In the genomic region with DNA sequence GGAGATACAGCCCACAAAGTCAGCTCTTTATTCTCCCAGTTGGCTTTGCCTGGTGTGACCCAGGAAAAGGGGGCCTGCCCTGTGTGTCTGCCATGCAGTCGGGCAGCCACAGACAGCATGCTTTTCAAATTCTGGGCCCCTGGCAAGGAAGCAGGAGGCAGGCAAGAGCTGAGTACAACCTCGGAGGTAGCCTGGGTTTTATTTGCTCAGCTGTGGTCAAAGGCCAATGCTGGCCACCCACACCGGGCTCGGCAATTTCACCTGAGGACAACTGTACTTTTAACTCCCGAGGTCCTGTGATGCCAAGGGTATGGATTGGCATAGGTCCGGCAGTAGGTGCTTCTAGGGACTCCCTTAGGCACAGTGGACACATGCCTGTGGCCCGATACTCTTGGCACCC, we compare ENCODE assay signal across 21 mouse cellular contexts.
DNase-seq lines count a peak whose midpoint lies in the region; ATAC-seq and TF ChIP-seq lines count a peak whose summit lies in the region.
"Had no signal": no experiment of that assay in that cellular context is flagged by ENCODE, and none has a peak within 500 bp of the region (broad histone marks: within the 10 kb centered on the region; RNA-seq: fewer than 3 reads in every experiment).

No protein-coding gene starts in this region.

- no peak for ATAC-seq in heart, embryonic 13.5 days (ENCODE audit: extremely low read depth, insufficient number of reproducible peaks, low FRiP score, low TSS enrichment)
- ATAC-seq in embryonic facial prominence, embryonic 15.5 days (ENCODE audit: insufficient number of reproducible peaks, low FRiP score, low TSS enrichment, low read depth): no peak
- ATAC-seq in limb, embryonic 14.5 days (ENCODE audit: low FRiP score, low read depth): no peak

- H3K4me2 ChIP-seq in heart, embryonic 13.5 days: no peak overlapping the region
- no peak overlapping the region for H3K4me2 ChIP-seq in embryonic facial prominence, embryonic 15.5 days (replicated peaks)
- no peak overlapping the region for H3K4me2 ChIP-seq in limb, embryonic 14.5 days (replicated peaks; ENCODE audit: low read depth, low read length, severe bottlenecking)
- H3K4me2 ChIP-seq: forebrain, embryonic 12.5 days; hindbrain, embryonic 14.5 days; kidney, embryonic 15.5 days; liver, embryonic 13.5 days had no signal

- H3K36me3 ChIP-seq in heart, embryonic 13.5 days: no peaks in the 10 kb centered on the region
- no peaks in the 10 kb centered on the region for H3K36me3 ChIP-seq in embryonic facial prominence, embryonic 15.5 days
- no peaks in the 10 kb centered on the region for H3K36me3 ChIP-seq in limb, embryonic 14.5 days (ENCODE audit: control insufficient read depth, insufficient read depth, low read length)
- H3K36me3 ChIP-seq: forebrain, embryonic 12.5 days; kidney, embryonic 15.5 days; liver, embryonic 13.5 days had no signal

- no peak overlapping the region for H3K9ac ChIP-seq in heart, embryonic 13.5 days
- no peak overlapping the region for H3K9ac ChIP-seq in embryonic facial prominence, embryonic 15.5 days
- no peak overlapping the region for H3K9ac ChIP-seq in limb, embryonic 14.5 days (ENCODE audit: low read depth, low read length, severe bottlenecking)
- H3K9ac ChIP-seq: forebrain, embryonic 12.5 days; hindbrain, embryonic 14.5 days; kidney, embryonic 15.5 days; liver, embryonic 13.5 days had no signal

- no peak for TF ChIP-seq CTCF in lung, adult 2 months (IDR thresholded peaks at IDR 0.05; ENCODE audit: insufficient read depth, low read length)

- H3K4me3 ChIP-seq in heart, embryonic 13.5 days: no peak overlapping the region
- H3K4me3 ChIP-seq in lung, adult 2 months (replicated peaks; ENCODE audit: extremely low read depth, low read depth, low read length): no peak overlapping the region
- no peak overlapping the region for H3K4me3 ChIP-seq in embryonic facial prominence, embryonic 15.5 days (replicated peaks)
- H3K4me3 ChIP-seq in limb, embryonic 14.5 days (replicated peaks; ENCODE audit: low read length): no peak overlapping the region
- H3K4me3 ChIP-seq: forebrain, embryonic 12.5 days; kidney, embryonic 15.5 days; left cerebral cortex, adult 2 months; liver, embryonic 13.5 days; myocyte had no signal

- WGBS in heart, embryonic 13.5 days: 80% methylated on average over 7 of the region's 7 CpGs
- 68% methylated on average over 7 of the region's 7 CpGs for WGBS in lung, adult 2 months
- 53% methylated on average over 7 of the region's 7 CpGs for WGBS in embryonic facial prominence, embryonic 15.5 days
- 37% methylated on average over 7 of the region's 7 CpGs for WGBS in limb, embryonic 14.5 days

- no peaks in the 10 kb centered on the region for H3K27me3 ChIP-seq in heart, embryonic 13.5 days (replicated peaks)
- no peaks in the 10 kb centered on the region for H3K27me3 ChIP-seq in embryonic facial prominence, embryonic 15.5 days
- no peaks in the 10 kb centered on the region for H3K27me3 ChIP-seq in limb, embryonic 14.5 days (ENCODE audit: control insufficient read depth, insufficient read depth, low read length)
- H3K27me3 ChIP-seq: forebrain, embryonic 12.5 days; kidney, embryonic 15.5 days; liver, embryonic 13.5 days had no signal

- H3K9me3 ChIP-seq in heart, embryonic 13.5 days: no peaks in the 10 kb centered on the region
- no peaks in the 10 kb centered on the region for H3K9me3 ChIP-seq in embryonic facial prominence, embryonic 15.5 days (replicated peaks)
- H3K9me3 ChIP-seq in limb, embryonic 14.5 days (ENCODE audit: control insufficient read depth, low read length): no peaks in the 10 kb centered on the region
- H3K9me3 ChIP-seq: forebrain, embryonic 12.5 days; kidney, embryonic 15.5 days; liver, embryonic 13.5 days had no signal

- DNase-seq in heart, adult 9 months (ENCODE audit: low spot score in 2 of 2): no peak
- DNase-seq in lung, postnatal 36 days: peak; percentile 6
- no peak for DNase-seq in lung, adult 2 months
- DNase-seq in limb, embryonic 14.5 days (ENCODE audit: low spot score): no peak
- DNase-seq in adrenal gland, postnatal 36 days: no peak
- DNase-seq: cerebellum, adult 8-10 months; gastrocnemius, postnatal 36 days; kidney, postnatal 4 days; layer of hippocampus, adult 9-11 months; liver, embryonic 13.5 days; midbrain, embryonic 14.5 days; spleen, adult 18-20 months; thymus, adult 18-20 months; thymus, postnatal 4 days had no signal

- H3K27ac ChIP-seq in heart, embryonic 13.5 days (replicated peaks): peak overlapping the region; percentile 82
- peak overlapping the region; percentile 85 for H3K27ac ChIP-seq in embryonic facial prominence, embryonic 15.5 days (replicated peaks)
- peak overlapping the region; percentile 95 for H3K27ac ChIP-seq in limb, embryonic 14.5 days (replicated peaks; ENCODE audit: low read depth, low read length)
- H3K27ac ChIP-seq: forebrain, embryonic 12.5 days; hindbrain, embryonic 14.5 days; liver, embryonic 13.5 days had no signal

- H3K4me1 ChIP-seq in heart, embryonic 13.5 days: peaks cover 33% of the 10 kb centered on the region
- no peaks in the 10 kb centered on the region for H3K4me1 ChIP-seq in lung, adult 2 months (ENCODE audit: control insufficient read depth, insufficient read depth, low read length)
- H3K4me1 ChIP-seq in embryonic facial prominence, embryonic 15.5 days: peaks cover 28% of the 10 kb centered on the region
- H3K4me1 ChIP-seq in limb, embryonic 14.5 days (ENCODE audit: control insufficient read depth, insufficient read depth, low read length): peaks cover 50% of the 10 kb centered on the region
- H3K4me1 ChIP-seq: liver, embryonic 13.5 days had no signal

- no peak for TF ChIP-seq POLR2A in lung, adult 2 months (IDR thresholded peaks at IDR 0.05; ENCODE audit: borderline replicate concordance, extremely low read depth, low read depth, low read length)
- no peak for TF ChIP-seq POLR2A in limb, embryonic 14.5 days (IDR thresholded peaks at IDR 0.05; ENCODE audit: borderline replicate concordance, extremely low read depth, insufficient read depth, insufficient read length)
